Mouse (Mus musculus) gastrocnemius, postnatal 14 days (tissue): ENCODE data around the gene Tmem8b. TPM values are rescaled to one million over a fixed set of nuclear protein-coding genes. Genes with fewer than 3 reads are reported as not detected.

Experiments used
- DNase-seq: peaks from one replicate; pipeline ENCODE4 v3.0.0; 2021; ENCODE audit warnings: mixed read lengths
- intact Hi-C: fragments of 180-260 bp; cut with DNase I; formaldehyde crosslinking; loops from one replicate; pipeline ENCODE4 v1.15.1; 2025; ENCODE audit warnings: low total_unique reads
- long read RNA-seq, 2 experiments: library from polyadenylated mRNA; stranded (forward); transcript quantifications; one replicate each; pipeline ENCODE4 v2.0.0; 2021
- total RNA-seq, 2 experiments: library from RNA; stranded (reverse); gene quantifications; 2 replicates each; pipeline ENCODE4 v1.2.3; 2021

Gene Tmem8b
- 1 to 10 TPM; 8.2 to 9.7 TPM for total RNA-seq
- long read RNA-seq, experiment 1, partial matches to known transcripts: 0 of 1 reads
- long read RNA-seq, experiment 1, other reads (novel, unspliced or antisense): 1 of 1 reads
- long read RNA-seq, experiment 2, partial matches to known transcripts: 1 of 2 reads
- long read RNA-seq, experiment 2, other reads (novel, unspliced or antisense): 1 of 2 reads

DNA sequence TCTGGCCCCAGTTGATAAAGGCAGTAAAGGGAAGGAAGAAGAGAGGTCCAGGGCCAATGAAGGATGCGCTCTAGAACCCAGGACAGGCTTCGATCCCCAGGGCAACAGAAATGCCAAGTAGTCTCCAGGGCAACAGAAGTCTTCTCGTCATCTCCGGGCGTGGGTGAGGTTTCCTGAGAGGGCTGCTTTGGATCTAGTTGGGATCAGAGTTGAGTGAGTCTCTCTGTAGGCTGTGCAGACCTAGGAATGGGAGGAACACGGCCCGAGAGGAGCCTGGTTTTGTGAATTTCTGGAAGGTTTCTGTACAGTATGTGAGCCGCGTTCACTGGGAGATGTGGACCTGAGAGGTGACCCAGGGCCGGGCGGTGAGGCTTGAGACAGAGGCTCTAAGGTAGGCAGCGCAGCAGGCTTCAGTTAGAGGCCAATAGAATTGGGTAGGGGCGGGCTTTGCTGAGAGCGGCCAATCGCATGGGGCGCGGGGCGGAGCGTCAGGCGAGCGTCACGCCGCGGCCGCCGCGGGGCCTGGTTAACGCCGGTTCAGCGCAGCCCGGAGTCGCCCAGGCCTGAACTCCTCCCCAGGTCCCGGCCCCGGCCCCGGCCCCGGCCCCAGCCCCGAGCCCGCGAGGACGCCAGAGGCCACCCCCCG, at the start of gene Tmem8b, which contains the start of gene Fam221b:
Gene Tmem8b, plus strand, starts transcription at position 190 of the 646 bp plus-strand sequence.
Gene Fam221b, minus strand, starts transcription at position 364 of the 646 bp plus-strand sequence.
- peak; percentile 91 for DNase-seq
- intact Hi-C loops: loop anchor here (5.0 kb wide), 1 partner anchor 37 kb away; the partner anchor contains the start of gene Npr2

DNA sequence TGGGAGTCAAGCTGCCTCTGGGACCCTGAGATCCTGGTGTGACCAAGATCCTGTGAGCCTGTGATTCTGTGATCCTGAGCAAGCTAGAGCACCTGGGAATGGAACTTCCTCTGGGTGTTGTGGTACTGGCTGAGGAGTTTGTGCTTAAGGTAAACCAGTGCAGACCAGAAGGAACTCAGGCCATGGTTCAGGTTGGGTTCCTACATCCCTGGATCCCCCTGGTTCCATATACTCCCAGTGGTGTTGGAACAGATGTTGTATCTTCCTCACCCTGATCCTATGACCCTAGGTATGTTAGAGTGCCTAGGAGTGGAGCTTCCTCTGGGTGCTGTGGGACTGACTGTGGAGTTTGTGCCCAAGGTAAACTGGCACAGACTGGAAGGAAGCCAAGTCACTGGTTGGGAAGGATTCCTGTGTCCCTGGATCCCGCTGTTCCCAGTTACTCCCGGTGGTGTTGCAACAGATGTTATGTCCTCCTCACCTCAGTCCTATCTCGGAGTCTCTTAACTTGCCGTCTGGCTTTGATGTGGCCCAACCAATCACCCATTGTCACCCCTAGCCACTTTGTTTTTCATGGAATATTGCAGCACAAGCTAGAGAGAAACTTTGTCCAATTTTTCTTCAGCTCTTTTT, 48.5 kb upstream of the Tmem8b start:
- intact Hi-C loops: no loop called here

DNA sequence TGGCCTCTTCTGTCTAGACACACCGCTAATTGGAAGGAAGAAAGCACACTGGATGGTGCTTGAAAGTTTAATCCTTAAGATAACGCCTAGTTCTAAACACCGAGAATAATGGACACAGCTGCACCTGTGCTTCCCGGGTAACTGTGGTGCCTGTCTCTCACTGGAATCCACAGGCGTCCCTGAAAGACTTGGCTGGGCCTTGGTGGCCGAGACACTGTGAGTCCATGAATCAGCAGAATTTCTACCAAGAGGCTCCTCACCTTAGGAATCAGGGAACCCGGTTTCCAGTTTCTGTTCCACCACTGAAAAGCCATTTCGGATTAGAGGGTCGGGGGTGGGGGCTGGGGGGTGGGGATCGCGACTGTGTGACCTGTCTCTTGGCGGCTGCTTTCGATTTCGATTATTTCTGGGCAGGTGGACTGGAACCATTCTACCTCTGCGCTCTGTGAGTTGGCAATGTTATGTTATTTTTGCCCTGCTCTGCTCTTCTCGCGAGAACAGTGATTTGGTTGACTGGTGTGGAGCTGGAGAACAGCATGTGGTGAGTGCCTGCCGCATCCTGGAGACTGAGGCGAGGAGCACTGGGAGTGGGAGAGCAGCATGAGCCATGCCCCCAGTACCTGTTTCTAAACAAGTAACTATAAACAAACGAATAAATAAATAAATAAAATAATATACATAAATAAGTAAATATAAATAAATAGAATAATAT, 39.5 kb upstream of the Tmem8b start:
- no peak for DNase-seq
- intact Hi-C loops: loop anchor here (5.0 kb wide), 1 partner anchor 97 kb away; no protein-coding TSS in a partner anchor

More for the DNA sequence above, 48.5 kb upstream of the Tmem8b start:
- no peak for DNase-seq

DNA sequence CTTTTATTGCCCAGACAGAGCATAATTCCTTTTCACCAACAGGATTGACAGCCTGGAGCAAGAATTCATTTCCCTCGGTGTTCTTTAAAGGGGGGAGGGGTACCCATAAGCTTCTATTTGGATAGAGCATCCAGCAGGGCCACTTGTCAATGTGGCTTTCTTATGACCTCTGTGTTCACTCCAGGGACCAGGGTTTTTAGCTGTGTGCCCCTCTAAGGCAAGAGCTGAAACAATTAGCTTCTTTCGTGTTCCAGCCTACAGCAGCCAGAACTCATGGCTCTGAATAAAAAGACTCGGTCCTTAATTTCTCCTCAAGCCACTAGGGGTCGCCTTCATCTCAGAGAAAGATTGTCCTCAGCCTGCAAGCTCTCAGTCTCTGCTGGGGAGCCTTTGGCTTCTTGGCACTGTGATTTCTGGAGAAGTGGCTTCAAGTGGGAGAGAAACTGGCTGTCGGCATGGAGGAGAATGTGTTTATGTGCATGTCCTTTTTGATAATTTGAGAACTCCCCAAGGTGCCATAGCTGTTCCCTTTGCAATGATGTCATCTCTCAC, 38.7 kb upstream of the Tmem8b start:
- intact Hi-C loops: loop anchor here (2.0 to 5.0 kb wide), 2 partner anchors 37 to 81 kb away; partner anchors contain the start of genes Fam221b, Olfr71 and Tmem8b
- DNase-seq: peak; percentile 68

DNA sequence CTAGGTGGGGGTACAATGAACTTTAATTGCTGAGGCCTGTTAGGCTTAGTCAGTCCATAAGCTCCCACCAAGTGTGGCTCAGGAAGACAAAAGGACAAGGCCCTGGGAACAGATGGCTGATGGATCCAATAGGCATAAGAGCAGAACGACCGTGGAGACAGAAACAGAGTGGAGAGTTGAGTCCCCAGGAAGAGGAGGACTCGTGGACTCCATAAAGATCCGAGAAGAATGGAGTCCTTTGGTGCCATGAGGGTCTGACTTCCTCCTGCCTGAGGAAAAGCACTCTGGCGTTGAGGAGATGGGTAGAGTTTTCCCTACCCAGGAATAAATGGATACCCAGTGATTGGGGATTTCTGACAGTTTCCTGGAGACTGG, 38.1 kb upstream of the Tmem8b start:
- no peak for DNase-seq
- intact Hi-C loops: loop anchor here (2.0 to 5.0 kb wide), 2 partner anchors 37 to 80 kb away; partner anchors contain the start of genes Fam221b, Olfr71 and Tmem8b

GRCm38 (mm10) chr4:43631046-43631955, 37.5 kb upstream of the Tmem8b start, which contains the start of gene Npr2:
Gene Npr2 (plus strand): TSS chr4:43631935.
- intact Hi-C loops: loop anchor here (2.0 to 5.0 kb wide), 2 partner anchors 36 to 80 kb away; partner anchors contain the start of genes Fam221b, Olfr71 and Tmem8b

DNA sequence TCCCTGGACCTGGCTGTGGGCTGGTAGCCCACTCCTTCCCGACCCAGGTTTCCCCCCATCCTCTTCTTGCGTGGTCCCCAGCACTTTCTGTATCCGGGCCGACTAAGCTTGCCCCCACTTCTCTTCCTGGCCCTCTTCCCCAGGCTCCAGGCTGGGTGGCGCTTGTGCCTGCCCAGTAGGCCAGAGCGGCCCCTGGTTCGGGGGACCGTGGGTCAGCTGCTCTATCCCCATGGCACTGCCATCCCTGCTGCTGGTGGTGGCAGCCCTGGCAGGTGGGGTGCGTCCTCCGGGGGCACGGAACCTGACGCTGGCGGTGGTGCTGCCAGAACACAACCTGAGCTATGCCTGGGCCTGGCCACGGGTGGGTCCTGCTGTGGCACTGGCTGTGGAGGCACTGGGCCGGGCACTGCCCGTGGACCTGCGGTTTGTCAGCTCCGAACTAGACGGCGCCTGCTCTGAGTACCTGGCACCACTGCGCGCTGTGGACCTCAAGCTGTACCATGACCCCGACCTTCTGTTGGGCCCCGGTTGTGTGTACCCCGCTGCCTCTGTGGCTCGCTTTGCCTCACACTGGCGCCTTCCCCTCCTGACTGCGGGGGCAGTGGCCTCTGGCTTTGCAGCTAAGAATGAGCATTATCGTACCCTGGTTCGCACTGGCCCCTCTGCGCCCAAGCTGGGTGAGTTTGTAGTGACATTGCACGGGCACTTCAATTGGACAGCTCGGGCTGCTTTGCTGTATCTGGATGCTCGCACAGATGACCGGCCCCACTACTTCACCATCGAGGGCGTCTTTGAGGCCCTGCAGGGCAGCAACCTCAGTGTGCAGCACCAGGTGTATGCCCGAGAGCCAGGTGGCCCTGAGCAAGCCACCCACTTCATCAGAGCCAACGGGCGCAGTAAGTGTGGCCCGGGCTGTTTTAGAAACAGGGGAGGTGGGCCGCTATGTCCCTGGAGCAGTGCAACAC, 36.5 kb upstream of the Tmem8b start:
- intact Hi-C loops: loop anchor here (2.0 to 5.0 kb wide), 2 partner anchors 35 to 79 kb away; partner anchors contain the start of genes Fam221b, Olfr71 and Tmem8b
- peak; percentile 42 for DNase-seq

More at GRCm38 (mm10) chr4:43631046-43631955, 37.5 kb upstream of the Tmem8b start, which contains the start of gene Npr2:
- DNase-seq: peak; percentile 67

DNA sequence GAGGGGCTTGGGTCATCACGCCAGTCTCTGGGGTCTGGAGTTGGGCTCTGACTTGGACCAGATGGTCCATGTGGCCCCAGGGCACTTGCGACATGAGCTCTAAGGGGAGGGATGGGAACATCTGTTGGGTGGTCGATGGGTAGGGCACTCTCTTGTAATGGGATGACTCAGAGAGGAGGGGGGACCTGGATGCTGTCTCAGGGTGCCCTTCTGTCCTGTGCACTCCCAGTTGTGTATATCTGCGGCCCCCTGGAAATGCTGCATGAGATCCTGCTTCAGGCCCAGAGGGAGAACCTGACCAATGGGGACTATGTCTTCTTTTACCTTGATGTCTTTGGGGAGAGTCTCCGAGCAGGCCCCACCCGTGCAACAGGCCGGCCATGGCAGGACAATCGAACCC, 35.5 kb upstream of the Tmem8b start:
- intact Hi-C loops: loop anchor here (5.0 kb wide), 1 partner anchor 34 kb away; the partner anchor contains the start of genes Fam221b and Tmem8b

GRCm38 (mm10) chr4:43633736-43634135, 35.0 kb upstream of the Tmem8b start:
- intact Hi-C loops: loop anchor here (5.0 kb wide), 1 partner anchor 34 kb away; the partner anchor contains the start of genes Fam221b and Tmem8b
- no peak for DNase-seq

More for the DNA sequence above, 35.5 kb upstream of the Tmem8b start:
- DNase-seq: no peak

- intact Hi-C loops: loop anchor here (5.0 kb wide), 1 partner anchor 33 kb away; the partner anchor contains the start of genes Fam221b and Tmem8b
- no peak for DNase-seq
Observed at GRCm38 (mm10) chr4:43634621-43635374, 34.0 kb upstream of the Tmem8b start.

- intact Hi-C loops: no loop called here
Observed at GRCm38 (mm10) chr4:43636751-43637150, 32.0 kb upstream of the Tmem8b start.

DNA sequence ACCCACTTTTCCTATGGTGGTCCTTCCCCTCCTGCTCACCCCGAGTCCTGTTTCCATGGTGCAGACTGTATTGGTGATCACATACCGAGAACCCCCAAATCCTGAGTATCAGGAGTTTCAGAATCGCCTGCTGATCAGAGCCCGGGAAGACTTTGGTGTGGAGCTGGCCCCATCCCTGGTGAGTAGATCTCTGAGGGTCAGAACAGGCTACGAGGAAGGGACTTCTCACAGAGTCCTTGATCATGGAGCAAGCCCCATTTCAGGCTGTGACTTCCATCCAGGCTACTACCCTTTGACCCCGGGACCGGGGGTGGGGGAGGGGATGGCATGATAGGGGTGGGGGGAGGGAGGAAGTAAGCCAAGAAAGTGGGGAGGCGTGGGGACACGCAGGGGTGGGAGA, 28.7 kb upstream of the Tmem8b start:
- no peak for DNase-seq
- intact Hi-C loops: no loop called here

More at GRCm38 (mm10) chr4:43636751-43637150, 32.0 kb upstream of the Tmem8b start:
- no peak for DNase-seq

- DNase-seq: no peak
- intact Hi-C loops: no loop called here
Observed at GRCm38 (mm10) chr4:43640491-43640890, 28.3 kb upstream of the Tmem8b start.

DNA sequence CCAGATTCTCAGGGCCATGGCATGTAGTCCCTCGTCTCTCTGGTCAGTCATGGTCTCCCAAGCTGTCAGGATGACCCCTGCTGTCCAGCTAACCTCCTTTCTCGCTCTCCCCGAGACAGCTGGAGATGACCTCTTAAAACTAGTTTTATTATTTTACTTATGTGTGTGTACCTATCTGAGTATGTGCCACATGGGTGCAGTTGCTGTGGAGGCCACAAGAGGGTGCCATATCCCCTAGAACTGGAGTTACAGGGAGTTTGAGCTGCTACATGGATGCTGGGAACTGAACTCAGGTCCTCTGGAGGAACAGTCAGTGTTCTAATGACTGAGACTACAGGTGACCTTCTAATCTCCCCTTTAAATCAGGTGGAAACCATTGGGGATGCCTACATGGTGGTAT, 19.0 kb upstream of the Tmem8b start:
- DNase-seq: no peak
- intact Hi-C loops: no loop called here

GRCm38 (mm10) chr4:43652726-43653125, 16.0 kb upstream of the Tmem8b start:
- no peak for DNase-seq
- intact Hi-C loops: no loop called here
